Mouse (Mus musculus) forebrain, embryonic 11.5 days (tissue): ENCODE data around the gene Slc12a5. TPM values are rescaled to one million over a fixed set of nuclear protein-coding genes. Genes with fewer than 3 reads are reported as not detected.

Experiments used
- ATAC-seq: fragments of 200-750 bp; cut with Nextera tagmentation; replicated peaks from 2 replicates; pipeline ENCODE4 v1.8.0; 2017; ENCODE audit warnings: moderate TSS enrichment; ENCODE audit not compliant: low FRiP score
- DNase-seq: peaks from one replicate; pipeline ENCODE4 v3.0.0-alpha.2; 2017; ENCODE audit warnings: low spot score
- H3K27ac ChIP-seq: fragments of 300-500 bp; sonication (generic); 2 replicates; pipeline ENCODE4 v1.5.1; 2014; ENCODE audit warnings: low read depth, low read length
- H3K27me3 ChIP-seq: fragments of 300-500 bp; sonication (generic); 2 replicates; pipeline ENCODE4 v1.6.1; 2014; ENCODE audit warnings: mild to moderate bottlenecking, low read length, mixed read lengths; ENCODE audit not compliant: control insufficient read depth, insufficient read depth
- H3K36me3 ChIP-seq: fragments of 300-500 bp; sonication (generic); 2 replicates; pipeline ENCODE4 v1.6.1; 2014; ENCODE audit warnings: mild to moderate bottlenecking, low read length, moderate library complexity, mixed read lengths; ENCODE audit not compliant: control insufficient read depth, insufficient read depth
- H3K4me1 ChIP-seq: fragments of 300-500 bp; sonication (generic); replicated peaks from 2 replicates; pipeline ENCODE4 v1.6.1; 2014; ENCODE audit warnings: low read length, mixed read lengths; ENCODE audit not compliant: control insufficient read depth, insufficient read depth
- H3K4me2 ChIP-seq: fragments of 300-500 bp; sonication (generic); 2 replicates; pipeline ENCODE4 v1.6.1; 2014; ENCODE audit warnings: low read depth, mild to moderate bottlenecking, low read length, moderate library complexity, mixed read lengths; ENCODE audit not compliant: severe bottlenecking
- H3K4me3 ChIP-seq: fragments of 300-500 bp; sonication (generic); 2 replicates; pipeline ENCODE4 v1.5.1; 2014; ENCODE audit warnings: low read depth, low read length
- H3K9ac ChIP-seq: fragments of 300-500 bp; sonication (generic); 2 replicates; pipeline ENCODE4 v1.6.1; 2014; ENCODE audit warnings: low read length
- H3K9me3 ChIP-seq: fragments of 300-500 bp; sonication (generic); 2 replicates; pipeline ENCODE4 v1.6.1; 2016; ENCODE audit warnings: low read length, mixed read lengths; ENCODE audit not compliant: control insufficient read depth
- WGBS: fragments of 180-500 bp; shearing (Covaris S2); extraction: QIAGEN DNeasy Blood & Tissue Kit; methylation state at CpG from one replicate; pipeline ENCODE4 v1.1.7; 2014; 5-methylcytosine and 5-hydroxymethylcytosine counted together
- polyA plus RNA-seq: library from polyadenylated mRNA; unstranded; fragments of >200 nt; fragmentation: Nextera tagmentation; extraction: Ambion mirVana; gene quantifications from 2 replicates; pipeline ENCODE4 v1.2.1, GENCODE M21; 2014

Slc12a5 gene
- 1.6 and 2.6 TPM in 2 replicates for polyA plus RNA-seq

GRCm38 (mm10) chr2:164960716-164961441, at the start of gene Slc12a5:
Gene Slc12a5, plus strand, starts transcription at chr2:164960802.
- H3K4me3 ChIP-seq = peak within 1 kb of the TSS; percentile 62
- no peak within 1 kb of the TSS for H3K27ac ChIP-seq
- WGBS = 1% methylated on average over 45 of the region's 54 CpGs
- H3K27me3 ChIP-seq = no peaks in the 10 kb centered on the region
- peak; percentile 90 for DNase-seq
- no peaks in the 10 kb centered on the region for H3K9me3 ChIP-seq
- peak; percentile 80 for ATAC-seq
- H3K9ac ChIP-seq = peak within 1 kb of the TSS; percentile 47; the same call in 1 of the 2 replicates
- no peaks in the 10 kb centered on the region for H3K36me3 ChIP-seq
- peak within 1 kb of the TSS; percentile 54 for H3K4me2 ChIP-seq
- H3K4me1 ChIP-seq = peaks cover 21% of the 10 kb centered on the region; the same call in 1 of the 2 replicates

- under 1% methylated on average over 88 of the region's 91 CpGs for WGBS
These were observed 49.2 kb upstream of the Slc12a5 start, which contains the start of gene Zfp335 for GRCm38 (mm10) chr2:164911086-164912048. Gene Zfp335, minus strand, starts transcription at chr2:164911757.

GRCm38 (mm10) chr2:164912151-164912550, 48.5 kb upstream of the Slc12a5 start:
- Histone ChIP-seq H3K4me1 (peaks cover 9% of the 10 kb centered on the region; the same call in 1 of the 2 replicates), H3K4me3 (peak overlapping the region; percentile 54), H3K36me3 (peaks cover 18% of the 10 kb centered on the region), H3K27ac (no peak overlapping the region; the same call in 1 of the 2 replicates), H3K9me3 (no peaks in the 10 kb centered on the region), H3K9ac (peak overlapping the region; percentile 96), H3K27me3 (no peaks in the 10 kb centered on the region), H3K4me2 (peak overlapping the region; percentile 91)
- DNase-seq = peak; percentile 62
- WGBS = 21% methylated on average over 12 of the region's 12 CpGs
- peak; percentile 35 for ATAC-seq

More at GRCm38 (mm10) chr2:164911086-164912048, 49.2 kb upstream of the Slc12a5 start, which contains the start of gene Zfp335:
- Histone ChIP-seq H3K4me1 (peaks cover 9% of the 10 kb centered on the region; the same call in 1 of the 2 replicates), H3K9me3 (peaks cover under 1% of the 10 kb centered on the region; the same call in 1 of the 2 replicates), H3K4me2 (peak within 1 kb of the TSS; percentile 91), H3K27ac (peak within 1 kb of the TSS; percentile 95), H3K4me3 (peak within 1 kb of the TSS; percentile 54), H3K27me3 (no peaks in the 10 kb centered on the region), H3K36me3 (peaks cover 26% of the 10 kb centered on the region), H3K9ac (peak within 1 kb of the TSS; percentile 96)
- DNase-seq (peak; percentile 97), ATAC-seq (peak; percentile 90)

- no peaks in the 10 kb centered on the region for H3K27me3 ChIP-seq
- H3K4me3 ChIP-seq = no peak overlapping the region; the same call in 1 of the 2 replicates
- H3K27ac ChIP-seq = no peak overlapping the region
- H3K9me3 ChIP-seq = no peaks in the 10 kb centered on the region
- H3K4me1 ChIP-seq = peaks cover 11% of the 10 kb centered on the region; the same call in 1 of the 2 replicates
- no peak overlapping the region for H3K4me2 ChIP-seq
- H3K36me3 ChIP-seq = peaks cover 11% of the 10 kb centered on the region
- no peak for DNase-seq
- 97% methylated on average over 9 of the region's 9 CpGs for WGBS
- H3K9ac ChIP-seq = no peak overlapping the region
- ATAC-seq = no peak
These were observed 47.7 kb upstream of the Slc12a5 start for GRCm38 (mm10) chr2:164912749-164913427.

- H3K9me3 ChIP-seq = no peaks in the 10 kb centered on the region
- H3K36me3 ChIP-seq = peaks cover 6% of the 10 kb centered on the region
- H3K4me3 ChIP-seq = no peak overlapping the region
- no peaks in the 10 kb centered on the region for H3K27me3 ChIP-seq
- no peak overlapping the region for H3K4me2 ChIP-seq
- WGBS = 98% methylated on average over 2 of the region's 2 CpGs
- peaks cover 11% of the 10 kb centered on the region; the same call in 1 of the 2 replicates for H3K4me1 ChIP-seq
- no peak for DNase-seq
- no peak overlapping the region for H3K27ac ChIP-seq
- ATAC-seq = no peak
- no peak overlapping the region for H3K9ac ChIP-seq
These were observed 47.2 kb upstream of the Slc12a5 start for GRCm38 (mm10) chr2:164913428-164913786.

- Histone ChIP-seq H3K4me3 (no peak overlapping the region), H3K27me3 (no peaks in the 10 kb centered on the region), H3K36me3 (no peaks in the 10 kb centered on the region; the same call in 1 of the 2 replicates), H3K4me2 (no peak overlapping the region), H3K9ac (no peak overlapping the region), H3K4me1 (0 out of 2 replicates have a peak, but pooled peaks cover 2% of the 10 kb centered on the region), H3K9me3 (no peaks in the 10 kb centered on the region), H3K27ac (no peak overlapping the region)
- ATAC-seq = no peak
- WGBS = 90% methylated on average over 5 of the region's 5 CpGs
- DNase-seq = no peak
These were observed 43.8 kb upstream of the Slc12a5 start for GRCm38 (mm10) chr2:164916820-164917219.

- Histone ChIP-seq H3K9me3 (no peaks in the 10 kb centered on the region), H3K4me1 (0 out of 2 replicates have a peak, but pooled peaks cover 2% of the 10 kb centered on the region), H3K27ac (no peak overlapping the region), H3K27me3 (no peaks in the 10 kb centered on the region), H3K36me3 (no peaks in the 10 kb centered on the region; the same call in 1 of the 2 replicates), H3K4me2 (no peak overlapping the region), H3K4me3 (no peak overlapping the region), H3K9ac (no peak overlapping the region)
- ATAC-seq (no peak), DNase-seq (no peak)
- WGBS = 69% methylated on average over 10 of the region's 10 CpGs
These were observed 43.2 kb upstream of the Slc12a5 start for GRCm38 (mm10) chr2:164917371-164917770.
